Mouse (Mus musculus) activated CD4-positive, CD25-positive, alpha-beta regulatory T cell, adult 4 months (primary cell): ENCODE data around the gene Vmn2r117. TPM values are rescaled to one million over a fixed set of nuclear protein-coding genes. Genes with fewer than 3 reads are reported as not detected.
"Not testable (repeated sequence)": the region's sequence is repeated elsewhere in the genome, so short reads cannot be mapped to it uniquely, and the experiment has no call there.

Source experiments
- ATAC-seq: one replicate; pipeline ENCODE4 v1.8.0; 2017
- polyA plus RNA-seq, 2 experiments: library from polyadenylated mRNA; unstranded; fragments of 100-300 nt; shearing (Covaris generic); gene quantifications; one replicate each; pipeline ENCODE4 v1.2.1; 2017

Vmn2r117 gene
- not detected for polyA plus RNA-seq

DNA sequence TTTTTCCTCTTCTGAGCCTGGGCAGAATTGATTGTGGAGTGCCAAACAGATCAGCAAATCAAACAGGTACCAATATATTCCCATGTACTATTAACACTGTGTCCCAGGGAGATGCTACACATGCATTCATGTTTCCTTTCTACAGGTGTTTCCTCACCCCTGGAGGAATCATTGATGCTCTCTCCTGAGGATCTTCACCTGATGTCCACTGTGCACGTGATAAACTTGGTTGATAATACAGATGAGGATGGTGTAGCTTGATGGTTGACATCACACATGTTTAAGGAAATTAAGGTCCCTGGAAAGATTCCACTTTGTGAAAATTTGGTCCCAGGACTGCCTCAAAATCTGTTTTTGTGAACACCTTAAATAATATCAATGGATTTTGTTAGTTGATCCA, at the start of gene Vmn2r117:
Gene Vmn2r117 (minus strand): TSS at position 101 of the 400 bp plus-strand sequence.
- not testable (repeated sequence) for ATAC-seq

DNA sequence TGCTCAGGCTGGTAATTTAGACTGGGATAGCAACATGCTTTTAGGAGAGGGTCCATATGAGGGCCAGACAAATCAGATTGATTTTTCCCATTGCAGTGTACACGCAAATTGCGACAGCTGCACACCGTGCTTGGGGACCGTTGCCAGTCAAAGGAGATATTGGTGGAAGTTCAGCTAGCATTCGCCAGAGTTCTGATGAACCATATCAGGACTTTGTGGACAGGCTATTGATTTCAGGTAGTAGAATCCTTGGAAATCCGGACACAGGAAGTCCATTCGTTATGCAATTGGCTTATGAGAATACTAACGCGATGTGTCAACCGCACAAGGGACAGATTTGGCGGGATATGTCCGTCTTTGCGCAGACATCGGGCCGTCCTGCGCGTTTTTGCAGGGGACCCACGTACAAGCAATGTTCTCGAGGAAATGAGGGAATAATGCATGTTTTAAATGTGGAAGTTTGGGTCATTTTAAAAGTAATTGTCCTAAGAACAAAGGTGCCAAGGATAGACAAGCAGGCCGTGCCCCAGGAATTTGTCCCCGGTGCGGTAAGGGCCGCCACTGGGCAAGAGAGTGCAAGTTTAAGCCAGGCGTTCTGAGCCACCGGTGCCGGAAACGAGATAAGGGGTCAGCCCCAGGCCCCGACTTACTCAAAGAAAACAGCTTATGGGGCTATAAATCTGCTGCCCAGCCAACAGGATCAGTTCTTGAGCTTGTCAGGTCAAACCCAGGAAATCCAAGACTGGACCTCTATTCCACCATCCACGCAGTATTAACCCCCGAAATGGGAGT, 43.6 kb upstream of the Vmn2r117 start:
- not testable (repeated sequence) for ATAC-seq

DNA sequence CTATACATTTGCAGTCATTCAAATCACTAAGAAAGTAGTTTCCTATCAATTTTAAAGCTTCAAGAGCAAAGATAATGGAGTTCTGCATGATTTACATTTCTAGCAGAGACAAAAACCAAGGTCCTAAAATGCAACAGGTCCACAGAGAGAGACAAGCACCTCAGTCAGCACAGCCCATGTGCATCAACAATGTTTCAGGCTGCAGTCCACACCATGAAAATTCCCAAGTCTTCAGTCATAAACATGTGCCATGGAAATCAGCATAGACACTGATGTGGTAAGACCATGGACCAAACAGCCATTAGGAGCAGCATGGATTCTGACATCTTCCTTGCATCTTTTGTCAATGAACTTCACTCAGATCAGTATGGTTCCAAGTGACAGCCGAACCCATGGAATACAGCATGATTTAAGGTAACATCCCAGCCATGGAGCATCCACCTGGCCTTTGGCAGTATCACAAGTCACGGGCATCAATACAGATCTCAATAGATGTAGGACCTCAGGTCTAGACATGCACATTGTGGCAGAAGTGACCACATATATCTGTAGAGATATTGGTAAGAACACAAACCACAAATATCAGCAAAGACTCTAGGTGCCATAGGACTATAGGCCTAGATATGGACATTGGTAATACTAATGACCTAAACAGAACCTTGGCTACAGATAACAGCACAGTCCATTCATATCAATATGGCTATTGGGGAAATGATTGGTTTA, 39.4 kb upstream of the Vmn2r117 start:
- ATAC-seq = no peak

- no peak for ATAC-seq
Measured at GRCm38 (mm10) chr17:23433150-23433679, 46.3 kb downstream of the Vmn2r117 start.

Other genes with a start within 250 kb of the Vmn2r117 start
- gene Vmn2r114, start 167.2 kb downstream of the Vmn2r117 start, polyA plus RNA-seq = under 1 TPM; 0.09 to 0.15 TPM
- under 1 TPM in 1 of 2 experiments, not detected in 1; 0.03 TPM for gene Vmn2r115, start 136.0 kb downstream of the Vmn2r117 start, polyA plus RNA-seq
- gene Vmn2r116, start 95.1 kb downstream of the Vmn2r117 start, polyA plus RNA-seq = not detected
- gene Zfp213, start 84.5 kb upstream of the Vmn2r117 start, polyA plus RNA-seq = 1 to 10 TPM; 4.3 to 4.9 TPM
- not detected for gene Zfp13, start 119.8 kb upstream of the Vmn2r117 start, polyA plus RNA-seq
- 1 to 10 TPM; 1.3 to 3.4 TPM for gene Zscan10, start 121.2 kb upstream of the Vmn2r117 start, polyA plus RNA-seq
- gene Mmp25, start 165.6 kb upstream of the Vmn2r117 start, polyA plus RNA-seq = 1 to 10 TPM; 1.0 to 2.0 TPM
- gene Bicdl2, start 180.8 kb upstream of the Vmn2r117 start, polyA plus RNA-seq = under 1 TPM in 1 of 2 experiments, not detected in 1; 0.49 TPM
- 10 to 100 TPM; 62.9 to 71.5 TPM for gene Hcfc1r1, start 193.9 kb upstream of the Vmn2r117 start, polyA plus RNA-seq
- 10 to 100 TPM; 35.6 to 37.7 TPM for gene Thoc6, start 194.2 kb upstream of the Vmn2r117 start, polyA plus RNA-seq
- 1 to 10 TPM; 5.6 to 6.5 TPM for gene Tnfrsf12a, start 197.8 kb upstream of the Vmn2r117 start, polyA plus RNA-seq
- not detected for gene Cldn6, start 199.6 kb upstream of the Vmn2r117 start, polyA plus RNA-seq
- gene Cldn9, start 204.3 kb upstream of the Vmn2r117 start, polyA plus RNA-seq = not detected
- not detected for gene 1520401A03Rik, start 243.1 kb upstream of the Vmn2r117 start, polyA plus RNA-seq
- gene Pkmyt1, start 246.6 kb upstream of the Vmn2r117 start, polyA plus RNA-seq = 10 to 100 TPM; 12.2 to 13.0 TPM